Mouse (Mus musculus): ENCODE data around the gene Elf2. TPM values are rescaled to one million over a fixed set of nuclear protein-coding genes. Genes with fewer than 3 reads are reported as not detected.
A peak's percentile ranks its signal among the peaks of the same experiment; 100 is the strongest.

The Elf2 gene
- 28.1 and 29.4 TPM in 2 replicates for polyA plus RNA-seq (2014; fragmentation: Nextera tagmentation; extraction: Ambion mirVana)

DNA sequence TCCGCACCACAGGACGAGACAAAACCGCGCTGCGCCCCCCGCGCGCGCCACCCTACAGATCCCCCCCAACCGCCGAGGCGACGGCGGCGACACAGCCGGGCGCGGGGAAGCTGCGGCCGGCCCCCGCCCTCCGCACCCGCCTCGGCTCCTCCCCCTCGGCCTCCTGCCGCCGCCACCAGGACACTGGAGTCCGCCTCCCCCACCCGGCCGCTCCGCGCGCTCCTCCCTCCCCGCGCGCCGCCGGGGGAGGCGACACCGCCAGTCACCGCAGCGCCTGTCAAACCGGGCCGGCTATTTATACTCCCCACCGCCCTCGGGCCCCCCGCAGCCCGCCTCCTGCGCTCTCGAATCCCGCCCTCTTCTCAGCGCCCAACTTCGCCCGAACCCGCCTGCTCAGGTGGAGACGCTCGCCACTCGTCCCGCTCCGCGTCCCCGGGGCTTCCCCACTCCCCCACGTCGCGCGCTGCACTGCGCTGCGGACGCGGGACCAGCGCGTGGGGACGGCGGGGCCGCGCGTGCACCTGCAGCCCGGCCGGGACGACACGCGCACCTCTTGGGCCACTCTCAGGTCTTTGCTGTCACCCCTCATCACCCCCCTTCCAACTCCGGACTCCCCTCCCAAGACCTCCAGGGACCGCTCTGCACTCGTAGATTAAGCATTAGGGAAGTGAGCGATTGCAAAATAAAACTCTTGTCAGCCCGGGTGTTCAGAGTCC is at the start of gene Elf2:
Elf2 (minus strand) TSS at position 112 of the 716 bp plus-strand sequence.
- H3K9me3 ChIP-seq (ENCODE audit: control insufficient read depth, low read length): no peaks in the 10 kb centered on the region
- 0 out of 2 replicates have a peak, but pooled peaks cover 3% of the 10 kb centered on the region for H3K4me1 ChIP-seq (ENCODE audit: control insufficient read depth, insufficient read depth, low read length)
- H3K27ac ChIP-seq (ENCODE audit: low read depth, low read length): peak within 1 kb of the TSS; percentile 98
- H3K27me3 ChIP-seq (ENCODE audit: control insufficient read depth, insufficient read depth, low read length): no peaks in the 10 kb centered on the region
- H3K36me3 ChIP-seq (ENCODE audit: control insufficient read depth, insufficient read depth, low read length): no peaks in the 10 kb centered on the region
- peak within 1 kb of the TSS; percentile 95 for H3K4me3 ChIP-seq (ENCODE audit: low read depth, low read length)
- WGBS: 1% methylated on average over 67 of the region's 87 CpGs
- H3K9ac ChIP-seq (replicated peaks; ENCODE audit: low read depth, low read length): peak within 1 kb of the TSS; percentile 97
- ATAC-seq (ENCODE audit: low read depth): peak; percentile 82
- peak within 1 kb of the TSS; percentile 83 for H3K4me2 ChIP-seq (ENCODE audit: low read depth, low read length)

DNA sequence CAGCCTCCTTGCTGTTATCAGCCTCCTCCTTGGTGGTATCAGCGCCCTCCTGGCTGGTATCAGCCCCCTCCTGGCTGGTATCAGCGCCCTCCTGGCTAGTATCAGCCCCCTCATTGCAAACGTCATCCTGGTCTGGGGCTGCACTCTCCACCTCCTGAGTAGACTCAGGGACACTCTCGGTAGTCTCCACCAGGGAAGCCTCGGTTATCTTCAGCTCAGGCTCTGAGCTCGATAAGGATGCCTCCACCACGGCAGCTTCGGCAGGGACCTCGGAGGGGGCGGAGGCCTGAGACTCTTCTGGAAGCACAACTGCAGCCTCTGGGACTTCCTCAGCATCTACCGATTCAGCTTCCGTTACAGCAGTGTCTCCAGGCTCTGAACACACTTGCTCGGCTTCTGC is 48.4 kb upstream of the Elf2 start:
- Histone ChIP-seq H3K9me3 (ENCODE audit: control insufficient read depth, low read length) (no peaks in the 10 kb centered on the region), H3K27me3 (ENCODE audit: control insufficient read depth, insufficient read depth, low read length) (no peaks in the 10 kb centered on the region), H3K36me3 (ENCODE audit: control insufficient read depth, insufficient read depth, low read length) (no peaks in the 10 kb centered on the region), H3K9ac (replicated peaks; ENCODE audit: low read depth, low read length) (no peak overlapping the region), H3K4me1 (ENCODE audit: control insufficient read depth, insufficient read depth, low read length) (no peaks in the 10 kb centered on the region), H3K4me2 (ENCODE audit: low read depth, low read length) (peak overlapping the region; percentile 35), H3K27ac (ENCODE audit: low read depth, low read length) (no peak overlapping the region), H3K4me3 (ENCODE audit: low read depth, low read length) (no peak overlapping the region)
- WGBS: 7% methylated on average over 13 of the region's 13 CpGs
- ATAC-seq (ENCODE audit: low read depth): no peak; the same call in 1 of the 2 replicates

DNA sequence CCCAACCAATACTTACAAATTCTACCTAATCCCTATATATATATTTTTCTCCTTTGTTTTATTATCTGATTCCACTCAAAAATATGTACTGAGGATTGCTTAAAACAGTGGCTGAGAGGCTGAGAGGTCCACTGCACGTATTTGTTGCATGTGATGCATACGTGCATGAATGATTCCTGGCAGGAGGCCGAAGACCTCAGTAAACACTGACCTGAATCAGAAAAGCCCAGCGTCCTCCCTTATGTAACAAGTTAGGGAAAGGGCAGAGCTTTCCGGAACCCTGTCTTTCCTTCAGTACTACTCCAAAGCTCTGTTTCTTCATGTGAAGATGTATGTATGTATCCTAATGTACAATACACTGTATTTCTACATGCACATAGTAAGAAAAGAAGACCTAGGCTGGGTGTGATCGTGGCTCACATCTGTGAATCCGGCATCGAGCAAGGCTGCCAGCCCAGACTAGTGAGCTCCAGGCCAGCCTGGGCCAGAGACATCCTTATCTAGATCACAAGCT is 47.5 kb upstream of the Elf2 start:
- 69% methylated on average over 8 of the region's 8 CpGs for WGBS
- H3K4me1 ChIP-seq (ENCODE audit: control insufficient read depth, insufficient read depth, low read length): no peaks in the 10 kb centered on the region
- no peaks in the 10 kb centered on the region for H3K9me3 ChIP-seq (ENCODE audit: control insufficient read depth, low read length)
- H3K9ac ChIP-seq (replicated peaks; ENCODE audit: low read depth, low read length): no peak overlapping the region
- no peak overlapping the region for H3K27ac ChIP-seq (ENCODE audit: low read depth, low read length)
- H3K4me2 ChIP-seq (ENCODE audit: low read depth, low read length): no peak overlapping the region
- no peak overlapping the region for H3K4me3 ChIP-seq (ENCODE audit: low read depth, low read length)
- ATAC-seq (ENCODE audit: low read depth): no peak
- H3K36me3 ChIP-seq (ENCODE audit: control insufficient read depth, insufficient read depth, low read length): no peaks in the 10 kb centered on the region
- H3K27me3 ChIP-seq (ENCODE audit: control insufficient read depth, insufficient read depth, low read length): no peaks in the 10 kb centered on the region

DNA sequence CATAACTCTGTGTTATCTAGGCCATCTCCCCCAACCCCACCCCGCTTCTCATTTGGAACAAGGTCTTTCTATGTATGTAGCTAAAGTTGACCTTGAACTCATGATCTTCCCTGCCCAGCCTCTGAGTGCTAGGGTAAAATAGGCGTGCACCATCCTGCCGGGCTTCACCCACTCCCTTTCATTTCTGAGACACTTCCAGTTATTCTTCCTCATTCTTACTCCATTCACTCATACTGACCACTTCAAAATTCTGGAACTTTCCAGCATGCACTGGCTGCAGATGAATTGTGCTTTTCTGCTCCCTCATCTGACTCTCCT is 46.6 kb upstream of the Elf2 start:
- Histone ChIP-seq H3K9me3 (ENCODE audit: control insufficient read depth, low read length) (no peaks in the 10 kb centered on the region), H3K9ac (replicated peaks; ENCODE audit: low read depth, low read length) (no peak overlapping the region), H3K4me3 (ENCODE audit: low read depth, low read length) (no peak overlapping the region), H3K4me2 (ENCODE audit: low read depth, low read length) (no peak overlapping the region), H3K4me1 (ENCODE audit: control insufficient read depth, insufficient read depth, low read length) (no peaks in the 10 kb centered on the region), H3K27ac (ENCODE audit: low read depth, low read length) (no peak overlapping the region), H3K27me3 (ENCODE audit: control insufficient read depth, insufficient read depth, low read length) (no peaks in the 10 kb centered on the region), H3K36me3 (ENCODE audit: control insufficient read depth, insufficient read depth, low read length) (no peaks in the 10 kb centered on the region)
- 78% methylated on average over 3 of the region's 3 CpGs for WGBS
- ATAC-seq (ENCODE audit: low read depth): no peak

DNA sequence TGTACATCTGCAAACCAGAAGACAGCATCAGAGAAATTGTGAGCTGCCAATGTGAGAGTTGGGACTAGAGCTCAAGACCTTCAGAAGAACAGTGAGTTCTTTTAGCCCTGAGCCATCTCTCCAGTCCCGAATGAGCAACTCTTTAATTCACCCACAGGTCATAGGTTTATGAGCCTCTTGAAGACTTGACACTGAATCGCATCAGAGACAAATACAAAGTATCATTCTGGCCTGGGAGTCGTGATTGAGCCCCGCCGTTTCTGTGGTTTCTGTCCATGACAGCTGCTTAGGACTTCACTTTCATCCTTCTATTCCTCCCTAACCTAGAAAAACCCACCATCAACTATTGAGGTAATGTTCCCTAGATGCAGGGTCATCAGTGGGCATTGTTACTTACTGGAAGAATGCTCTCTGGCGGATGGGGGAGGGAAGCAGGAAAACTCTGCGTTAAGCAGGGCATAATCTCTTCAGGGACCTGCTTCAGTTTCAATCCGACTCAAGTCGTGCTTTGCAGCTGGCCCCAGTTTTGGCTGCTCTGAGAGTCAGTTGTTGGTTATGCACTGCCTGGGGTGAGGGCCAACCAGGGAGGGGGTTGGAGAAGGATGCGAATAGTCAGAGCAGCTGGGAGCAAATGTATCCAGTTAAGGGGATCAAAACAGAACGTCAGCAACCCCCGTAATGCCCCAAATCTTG is 46.1 kb upstream of the Elf2 start:
- no peak for ATAC-seq (ENCODE audit: low read depth)
- Histone ChIP-seq H3K9ac (replicated peaks; ENCODE audit: low read depth, low read length) (no peak overlapping the region), H3K36me3 (ENCODE audit: control insufficient read depth, insufficient read depth, low read length) (no peaks in the 10 kb centered on the region), H3K9me3 (ENCODE audit: control insufficient read depth, low read length) (no peaks in the 10 kb centered on the region), H3K4me2 (ENCODE audit: low read depth, low read length) (no peak overlapping the region), H3K27ac (ENCODE audit: low read depth, low read length) (no peak overlapping the region), H3K4me1 (ENCODE audit: control insufficient read depth, insufficient read depth, low read length) (no peaks in the 10 kb centered on the region), H3K4me3 (ENCODE audit: low read depth, low read length) (no peak overlapping the region), H3K27me3 (ENCODE audit: control insufficient read depth, insufficient read depth, low read length) (no peaks in the 10 kb centered on the region)
- WGBS: 51% methylated on average over 12 of the region's 12 CpGs

DNA sequence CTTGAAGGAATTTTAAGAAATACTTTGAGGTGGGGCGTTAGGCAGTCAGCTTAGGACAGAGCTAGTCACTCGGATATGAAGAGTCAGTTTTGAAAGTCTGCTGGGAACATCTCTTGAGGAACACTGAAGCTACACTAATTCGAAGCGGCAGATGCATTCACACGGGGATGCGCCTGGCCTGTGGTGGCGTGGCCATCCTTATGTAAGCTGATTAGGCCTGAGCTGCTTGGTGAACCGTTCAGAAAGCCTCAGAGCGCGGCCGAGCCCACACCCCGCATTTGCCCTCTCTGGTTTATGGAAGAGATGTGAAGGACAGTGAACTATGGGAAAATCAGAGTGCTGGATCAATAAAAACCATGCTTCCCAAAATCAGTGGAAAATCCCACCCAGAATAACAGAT is 42.9 kb upstream of the Elf2 start:
- ATAC-seq (ENCODE audit: low read depth): no peak
- no peaks in the 10 kb centered on the region for H3K9me3 ChIP-seq (ENCODE audit: control insufficient read depth, low read length)
- no peak overlapping the region for H3K4me3 ChIP-seq (ENCODE audit: low read depth, low read length)
- no peaks in the 10 kb centered on the region for H3K27me3 ChIP-seq (ENCODE audit: control insufficient read depth, insufficient read depth, low read length)
- H3K36me3 ChIP-seq (ENCODE audit: control insufficient read depth, insufficient read depth, low read length): no peaks in the 10 kb centered on the region
- 60% methylated on average over 12 of the region's 12 CpGs for WGBS
- H3K4me1 ChIP-seq (ENCODE audit: control insufficient read depth, insufficient read depth, low read length): no peaks in the 10 kb centered on the region
- H3K27ac ChIP-seq (ENCODE audit: low read depth, low read length): no peak overlapping the region
- H3K9ac ChIP-seq (replicated peaks; ENCODE audit: low read depth, low read length): no peak overlapping the region
- no peak overlapping the region for H3K4me2 ChIP-seq (ENCODE audit: low read depth, low read length)

DNA sequence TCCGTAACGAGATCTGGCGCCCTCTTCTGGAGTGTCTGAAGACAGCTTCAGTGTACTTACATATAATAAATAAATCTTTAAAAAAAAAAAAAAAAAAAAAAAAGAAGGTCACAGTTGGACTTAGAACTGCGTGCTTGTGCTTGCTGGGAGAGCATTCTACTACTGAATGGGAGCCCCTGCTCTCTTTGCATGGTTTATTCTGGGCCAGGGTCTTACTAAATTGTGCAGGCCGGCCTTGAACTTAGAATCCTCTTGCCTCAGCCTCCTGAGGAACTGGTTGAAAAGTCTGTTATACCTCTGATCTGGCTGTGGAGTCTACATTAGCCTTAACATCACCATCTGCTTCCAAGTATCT is 40.2 kb upstream of the Elf2 start:
- Histone ChIP-seq H3K4me1 (ENCODE audit: control insufficient read depth, insufficient read depth, low read length) (no peaks in the 10 kb centered on the region), H3K4me2 (ENCODE audit: low read depth, low read length) (no peak overlapping the region), H3K27me3 (ENCODE audit: control insufficient read depth, insufficient read depth, low read length) (no peaks in the 10 kb centered on the region), H3K27ac (ENCODE audit: low read depth, low read length) (no peak overlapping the region), H3K9me3 (ENCODE audit: control insufficient read depth, low read length) (no peaks in the 10 kb centered on the region), H3K9ac (replicated peaks; ENCODE audit: low read depth, low read length) (no peak overlapping the region), H3K4me3 (ENCODE audit: low read depth, low read length) (no peak overlapping the region), H3K36me3 (ENCODE audit: control insufficient read depth, insufficient read depth, low read length) (no peaks in the 10 kb centered on the region)
- ATAC-seq (ENCODE audit: low read depth): no peak
- 84% methylated on average over 2 of the region's 5 CpGs for WGBS

DNA sequence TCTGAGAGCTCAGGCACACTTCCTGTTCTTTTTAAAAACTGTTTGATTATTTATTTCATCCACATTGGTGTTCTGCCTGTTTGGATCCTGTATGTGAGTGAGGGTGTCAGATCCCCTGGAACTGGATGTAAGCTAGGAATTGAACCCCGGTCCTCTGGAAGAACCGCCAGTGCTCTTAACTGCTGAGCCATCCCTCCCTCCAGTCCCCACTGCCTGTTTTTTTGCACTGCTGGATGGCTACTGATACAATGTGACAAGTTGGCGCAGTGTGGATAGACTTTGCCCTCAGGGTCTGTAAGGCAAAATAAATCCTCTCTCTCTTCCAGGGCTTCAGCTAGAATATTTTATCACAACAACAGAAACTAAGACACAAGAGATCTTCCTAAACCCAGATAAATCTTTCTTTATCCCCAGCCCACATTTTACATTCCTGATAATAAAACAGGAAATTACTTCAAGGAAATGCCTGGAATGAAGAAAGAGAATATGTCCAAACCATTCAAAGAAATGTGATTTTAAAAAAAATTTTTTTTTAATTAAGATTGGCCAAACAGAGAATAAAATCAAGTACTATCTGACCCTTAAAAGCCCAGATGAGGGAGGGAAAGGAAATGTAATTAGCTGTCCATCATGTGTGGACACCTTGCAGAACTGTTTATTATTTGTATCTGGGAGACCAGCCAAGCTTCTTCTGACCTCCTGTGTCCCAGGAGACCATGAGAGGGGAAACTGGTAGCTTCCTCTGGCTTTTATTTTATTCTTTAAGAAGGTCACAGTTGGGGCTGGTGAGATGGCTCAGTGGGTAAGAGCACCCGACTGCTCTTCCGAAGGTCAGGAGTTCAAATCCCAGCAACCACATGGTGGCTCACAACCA is 39.6 kb upstream of the Elf2 start:
- ATAC-seq (ENCODE audit: low read depth): no peak
- no peak overlapping the region for H3K27ac ChIP-seq (ENCODE audit: low read depth, low read length)
- 74% methylated on average over 5 of the region's 5 CpGs for WGBS
- H3K9me3 ChIP-seq (ENCODE audit: control insufficient read depth, low read length): no peaks in the 10 kb centered on the region
- H3K4me2 ChIP-seq (ENCODE audit: low read depth, low read length): no peak overlapping the region
- H3K36me3 ChIP-seq (ENCODE audit: control insufficient read depth, insufficient read depth, low read length): no peaks in the 10 kb centered on the region
- H3K4me3 ChIP-seq (ENCODE audit: low read depth, low read length): no peak overlapping the region
- no peaks in the 10 kb centered on the region for H3K4me1 ChIP-seq (ENCODE audit: control insufficient read depth, insufficient read depth, low read length)
- no peak overlapping the region for H3K9ac ChIP-seq (replicated peaks; ENCODE audit: low read depth, low read length)
- no peaks in the 10 kb centered on the region for H3K27me3 ChIP-seq (ENCODE audit: control insufficient read depth, insufficient read depth, low read length)

DNA sequence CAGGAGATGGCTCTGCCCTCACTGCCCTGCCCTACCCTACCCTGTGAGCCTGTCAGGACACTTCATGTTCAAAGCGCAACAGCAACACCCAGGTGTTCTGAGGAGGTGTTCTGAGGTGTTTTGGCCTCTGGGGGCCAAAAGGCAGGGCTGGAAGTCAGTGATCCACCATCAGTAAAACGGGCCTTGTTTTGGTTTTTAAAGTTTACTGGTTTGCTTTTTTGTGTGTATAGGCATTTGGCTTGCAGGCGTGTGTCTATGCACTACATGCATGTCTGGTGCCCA is 38.1 kb upstream of the Elf2 start:
- Histone ChIP-seq H3K4me2 (ENCODE audit: low read depth, low read length) (peak overlapping the region; percentile 30; the same call in 1 of the 2 replicates), H3K9ac (replicated peaks; ENCODE audit: low read depth, low read length) (no peak overlapping the region), H3K4me1 (ENCODE audit: control insufficient read depth, insufficient read depth, low read length) (no peaks in the 10 kb centered on the region), H3K9me3 (ENCODE audit: control insufficient read depth, low read length) (no peaks in the 10 kb centered on the region), H3K27me3 (ENCODE audit: control insufficient read depth, insufficient read depth, low read length) (no peaks in the 10 kb centered on the region), H3K36me3 (ENCODE audit: control insufficient read depth, insufficient read depth, low read length) (no peaks in the 10 kb centered on the region), H3K27ac (ENCODE audit: low read depth, low read length) (no peak overlapping the region), H3K4me3 (ENCODE audit: low read depth, low read length) (no peak overlapping the region)
- 87% methylated on average over 3 of the region's 3 CpGs for WGBS
- ATAC-seq (ENCODE audit: low read depth): no peak
